Mouse (Mus musculus) granulocyte monocyte progenitor cell, adult 5-6 weeks (primary cell): ENCODE measurements around the gene Neurod2. TPM values are rescaled to one million over a fixed set of nuclear protein-coding genes. Genes with fewer than 3 reads are reported as not detected.

ENCODE experiments used
- ATAC-seq: replicated peaks from 2 replicates; pipeline ENCODE4 v1.8.0; 2016; ENCODE audit warnings: mild to moderate bottlenecking, moderate TSS enrichment, inconsistent platforms; ENCODE audit not compliant: poor library complexity, severe bottlenecking
- total RNA-seq, 2 experiments: library from RNA; stranded (forward) in 1 of 2; stranded (reverse) in 1 of 2; fragments of 200-712, 200-1000 nt in 1 of 2; fragments of >200 nt in 1 of 2; fragmentation: Nextera tagmentation in 1 of 2; gene quantifications; 2 replicates each; pipeline ENCODE4 v1.2.3; 2014 to 2017

Gene Neurod2
- total RNA-seq (2014; fragmentation: Nextera tagmentation) (not detected in 2 replicates), total RNA-seq (2017) (not detected in 2 replicates)

- ATAC-seq, result no peak
These were observed at the start of gene Neurod2 for GRCm38 (mm10) chr11:98329081-98329959. Neurod2 (minus strand) TSS chr11:98329648.

GRCm38 (mm10) chr11:98377787-98378186, 48.3 kb upstream of the Neurod2 start:
- ATAC-seq, result no peak

DNA sequence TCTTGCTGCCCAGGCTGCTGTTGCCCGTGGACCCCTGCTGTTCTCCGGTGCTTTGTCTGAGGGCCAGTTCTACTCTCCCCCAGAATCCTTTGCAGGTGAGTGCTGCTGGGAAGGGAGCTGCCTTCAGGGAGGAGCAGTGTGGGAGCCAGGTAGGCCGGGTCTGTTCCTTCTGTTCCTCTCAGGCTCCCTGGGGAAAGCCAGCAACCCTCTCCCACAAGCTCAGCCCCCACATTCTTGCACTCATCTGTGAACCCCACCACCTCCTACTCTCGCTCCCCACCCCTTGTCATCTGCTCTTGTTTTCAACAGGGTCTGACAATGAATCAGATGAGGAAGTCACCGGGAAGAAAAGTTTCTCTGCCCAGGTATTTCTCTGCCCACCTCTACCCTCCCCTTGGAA, 47.3 kb upstream of the Neurod2 start:
- no peak for ATAC-seq

DNA sequence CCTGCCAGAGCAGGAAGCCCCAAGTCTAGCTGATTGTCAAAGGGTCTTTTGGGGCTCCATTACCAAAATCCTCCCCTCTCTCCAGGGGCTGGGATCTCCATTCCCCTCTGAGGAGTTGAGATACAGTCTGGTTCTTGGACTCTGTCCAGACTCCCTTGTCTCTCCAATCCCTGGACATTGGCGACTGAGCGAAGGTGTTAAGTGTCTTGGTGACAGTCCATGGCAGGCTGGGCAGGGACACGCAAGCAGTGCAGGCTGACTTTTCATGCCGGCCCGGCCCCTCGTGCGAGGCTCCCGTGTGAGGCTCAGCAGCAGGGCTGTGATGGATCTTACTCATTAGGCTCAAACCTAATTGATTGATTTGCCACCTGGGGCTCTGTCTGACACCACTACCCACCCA, 44.8 kb upstream of the Neurod2 start:
- no peak for ATAC-seq

GRCm38 (mm10) chr11:98373244-98373643, 43.8 kb upstream of the Neurod2 start:
- ATAC-seq, result no peak

DNA sequence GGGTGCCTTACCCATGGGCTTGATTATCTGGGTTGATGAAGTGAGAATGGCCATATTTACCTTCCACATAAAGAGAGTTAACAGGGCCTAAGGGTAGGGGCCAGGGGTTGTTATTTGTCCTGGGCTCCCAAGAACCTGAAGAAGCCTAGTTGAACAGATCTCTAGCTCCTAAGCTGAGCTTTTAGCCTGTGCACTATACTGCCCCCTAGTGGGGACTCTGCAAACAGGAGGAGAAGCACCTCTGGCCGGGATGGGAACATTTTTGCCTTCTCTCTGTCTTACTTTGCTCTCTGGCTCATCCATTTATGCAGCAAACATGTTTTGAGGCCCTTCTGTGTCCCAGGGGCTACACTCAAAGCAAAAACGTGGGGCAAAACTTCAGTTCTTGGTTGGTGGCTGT, 43.0 kb upstream of the Neurod2 start:
- peak; percentile 48 for ATAC-seq

GRCm38 (mm10) chr11:98371556-98372240, 42.2 kb upstream of the Neurod2 start:
- ATAC-seq, result no peak

DNA sequence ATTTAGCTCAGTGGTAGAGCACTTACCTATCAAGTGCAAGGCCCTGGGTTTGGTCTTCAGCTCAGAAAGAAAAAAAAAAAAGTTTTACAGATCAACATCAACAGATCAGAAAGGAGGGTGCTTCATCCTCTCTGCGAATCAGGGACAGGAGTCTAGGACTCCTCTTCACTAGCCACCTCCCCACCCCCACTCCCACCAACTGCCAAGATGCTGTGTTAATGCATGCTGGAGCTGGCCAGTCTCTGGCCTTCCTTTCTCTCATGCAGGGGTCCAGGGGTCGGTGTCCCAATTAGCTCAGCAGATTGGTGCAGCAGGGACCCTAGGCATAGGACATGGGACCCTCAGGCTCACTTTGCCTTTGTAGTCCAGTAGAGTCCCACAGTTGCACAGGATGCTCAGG, 41.1 kb upstream of the Neurod2 start:
- no peak for ATAC-seq

DNA sequence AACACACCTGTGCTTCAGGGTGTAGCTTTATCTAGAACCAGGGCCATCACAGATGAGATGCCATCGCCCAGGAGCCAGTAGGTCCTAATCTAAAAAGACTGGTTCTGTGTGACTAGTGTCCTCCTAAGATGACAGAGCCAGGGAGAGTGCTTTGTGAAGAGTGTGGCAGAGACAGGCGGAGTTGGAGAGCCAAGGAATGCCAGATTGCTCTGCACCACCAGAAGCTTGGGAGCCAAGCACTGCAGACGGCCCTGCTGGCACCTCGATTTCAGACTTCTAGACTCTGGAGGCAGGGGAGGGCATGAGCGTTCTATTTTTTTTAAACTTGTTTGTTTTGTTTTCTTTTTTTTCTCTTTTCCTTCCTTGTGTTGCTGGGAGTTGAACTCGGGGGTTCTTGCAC, 39.9 kb upstream of the Neurod2 start:
- ATAC-seq, result no peak

GRCm38 (mm10) chr11:98367863-98368186, 38.4 kb upstream of the Neurod2 start:
- ATAC-seq, result no peak

DNA sequence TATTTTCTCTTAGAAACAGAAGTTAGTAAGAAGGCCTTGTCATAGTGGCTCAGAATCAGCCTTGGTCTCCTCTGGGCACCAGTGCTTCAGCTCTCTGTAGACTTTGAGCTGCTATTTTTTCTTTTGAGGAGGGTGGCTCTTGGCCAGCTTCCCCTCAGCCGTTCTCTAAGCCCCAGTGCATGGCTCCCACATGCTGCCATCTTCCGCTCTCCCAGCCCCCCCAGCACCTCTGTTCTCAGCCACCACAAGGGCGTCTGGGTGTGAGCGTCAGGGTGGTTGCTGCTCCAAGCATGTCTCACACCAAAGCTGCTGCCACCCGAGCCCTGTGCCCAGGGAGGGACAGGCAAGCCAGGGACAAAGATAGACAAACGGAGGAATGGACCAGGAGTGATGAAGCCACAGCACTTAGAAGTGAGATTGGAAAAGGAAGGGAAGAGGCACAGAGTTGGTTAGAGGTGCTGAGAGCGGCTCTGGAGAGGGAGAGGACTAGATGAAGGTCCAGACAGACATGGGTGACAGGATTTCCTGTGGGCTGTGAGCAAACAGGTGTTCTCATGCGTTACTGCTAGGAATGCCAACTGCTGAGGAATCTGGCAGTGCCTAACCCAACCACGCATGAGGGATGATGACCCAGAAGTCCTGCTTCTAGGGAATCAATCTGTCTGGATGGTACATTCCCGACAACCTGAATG, 37.9 kb upstream of the Neurod2 start:
- ATAC-seq, result no peak

DNA sequence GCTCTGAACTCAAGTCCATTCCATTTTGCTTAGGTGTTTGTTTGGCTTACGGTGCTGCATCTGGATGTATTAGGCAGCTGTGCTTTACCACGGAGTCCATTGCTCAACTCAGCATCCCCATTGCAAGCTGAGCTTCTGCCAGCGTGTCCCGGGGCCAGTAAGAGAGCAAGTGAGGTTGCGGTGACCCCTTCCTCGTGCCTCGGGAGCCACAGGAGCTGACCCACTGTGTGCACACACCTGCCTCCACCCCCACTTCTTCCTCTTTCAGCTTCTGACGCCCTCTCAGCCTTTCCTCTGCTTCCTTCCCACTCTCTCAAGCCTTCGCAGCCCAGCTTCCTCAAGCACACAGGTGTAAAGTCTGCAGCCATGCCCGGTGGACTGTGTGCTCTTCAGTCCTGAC, 36.8 kb upstream of the Neurod2 start:
- peak; percentile 75 for ATAC-seq

DNA sequence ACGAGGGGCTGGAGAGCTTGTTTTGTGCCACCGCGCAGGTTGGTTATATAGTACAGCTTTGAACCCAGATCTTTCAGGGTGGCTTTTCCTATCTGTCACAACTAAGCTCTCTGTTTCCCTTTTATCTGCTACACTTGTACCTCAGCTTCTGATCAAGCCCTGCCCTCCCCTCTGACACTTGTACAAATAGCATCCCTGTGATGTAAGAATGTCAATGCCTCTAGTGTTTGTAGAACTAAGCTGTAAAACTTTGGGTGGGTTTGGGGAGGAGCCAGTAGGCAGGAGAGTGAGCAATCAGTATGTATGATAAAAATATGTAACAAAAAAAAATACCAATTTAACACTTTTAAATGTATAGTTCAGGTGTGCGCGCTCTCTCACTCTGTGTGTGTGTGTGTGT, 35.0 kb upstream of the Neurod2 start:
- ATAC-seq, result no peak

GRCm38 (mm10) chr11:98363817-98364216, 34.4 kb upstream of the Neurod2 start:
- no peak for ATAC-seq

- peak; percentile 77 for ATAC-seq
These were observed 31.5 kb upstream of the Neurod2 start for GRCm38 (mm10) chr11:98360866-98361521.

DNA sequence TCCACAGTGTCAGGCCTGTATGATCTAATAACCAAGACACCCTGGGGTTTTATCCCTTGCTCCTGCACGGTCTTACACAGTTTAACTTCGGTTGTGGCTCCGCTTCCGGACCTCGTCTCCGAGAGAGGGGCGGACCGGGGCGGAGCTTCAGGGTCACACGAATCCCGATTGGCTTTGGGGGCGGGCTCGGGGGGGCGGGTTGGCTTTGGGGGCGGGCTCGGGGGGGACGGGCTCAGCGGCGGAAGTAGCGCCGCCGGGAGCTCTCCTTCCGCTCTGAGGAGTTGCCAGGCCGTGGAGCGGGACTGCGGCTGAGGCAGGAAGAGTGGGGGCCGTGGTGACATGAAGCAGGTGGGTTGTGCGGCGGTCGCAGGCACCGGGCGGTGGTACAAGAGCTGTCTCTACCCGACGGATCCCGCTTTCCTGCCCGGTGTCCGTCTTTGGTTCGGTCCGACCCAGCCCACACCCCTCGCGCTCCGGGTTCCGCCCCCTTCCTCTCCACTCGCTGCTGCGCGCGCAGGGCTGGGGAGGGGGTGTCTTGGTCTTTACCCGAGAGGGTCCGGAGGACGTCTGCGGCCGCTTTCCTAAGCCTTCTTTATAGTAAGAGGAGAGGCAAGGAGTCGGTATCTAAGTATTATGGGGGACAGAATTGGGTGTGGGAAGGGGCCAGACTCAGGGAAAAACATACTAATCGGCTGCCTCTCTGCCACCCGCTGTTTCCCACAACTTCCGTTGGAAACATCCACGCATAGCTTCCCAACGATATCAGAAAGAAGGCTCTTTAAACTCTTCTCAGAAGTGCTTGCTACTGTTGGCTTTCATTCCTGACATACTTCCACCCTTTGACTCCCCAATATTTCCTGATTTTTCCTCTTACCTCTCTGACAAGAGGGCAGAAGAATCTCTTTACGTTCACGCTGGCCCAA, 29.0 kb upstream of the Neurod2 start, which contains the start of gene Stard3:
TSS of gene Stard3 (plus strand) at position 208 of the 923 bp plus-strand sequence.
- ATAC-seq, result peak; percentile 61

DNA sequence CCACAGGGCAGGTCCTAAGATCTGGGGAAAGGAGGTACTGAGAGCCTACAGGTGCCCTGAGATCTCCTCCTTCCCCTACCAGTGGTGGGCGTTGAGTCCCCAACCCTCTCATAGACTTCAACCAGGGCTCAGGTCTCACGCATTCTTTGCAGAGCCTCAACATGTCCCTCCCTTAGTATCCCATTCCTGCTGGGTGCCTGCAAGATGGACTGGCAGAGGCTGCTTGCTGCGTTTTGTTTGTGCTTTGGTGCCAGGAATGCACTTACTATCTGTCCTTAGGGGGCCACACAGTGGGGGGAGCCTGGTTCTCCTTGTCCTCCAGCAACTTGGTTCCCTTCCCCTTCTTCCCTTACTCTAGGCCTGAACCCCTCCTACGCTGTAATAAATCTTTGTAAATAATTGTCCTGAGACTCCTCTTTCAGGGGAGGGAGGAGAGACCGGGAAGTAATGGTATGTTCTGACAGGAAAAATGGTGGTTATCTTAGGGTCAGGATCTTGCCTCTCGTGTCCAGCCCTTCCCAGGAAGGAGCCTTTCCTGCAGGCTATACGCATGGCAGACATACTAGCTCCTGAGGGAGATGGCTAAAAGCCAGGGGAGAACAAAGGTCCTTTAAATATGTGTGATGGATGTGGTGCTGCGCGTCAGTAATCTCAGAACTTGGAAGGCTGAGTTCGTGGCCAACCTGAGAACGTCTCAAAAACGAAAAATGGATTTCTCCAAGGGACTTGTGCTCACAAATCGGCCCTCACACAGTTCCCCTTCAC, 28.1 kb upstream of the Neurod2 start:
- ATAC-seq, result no peak

DNA sequence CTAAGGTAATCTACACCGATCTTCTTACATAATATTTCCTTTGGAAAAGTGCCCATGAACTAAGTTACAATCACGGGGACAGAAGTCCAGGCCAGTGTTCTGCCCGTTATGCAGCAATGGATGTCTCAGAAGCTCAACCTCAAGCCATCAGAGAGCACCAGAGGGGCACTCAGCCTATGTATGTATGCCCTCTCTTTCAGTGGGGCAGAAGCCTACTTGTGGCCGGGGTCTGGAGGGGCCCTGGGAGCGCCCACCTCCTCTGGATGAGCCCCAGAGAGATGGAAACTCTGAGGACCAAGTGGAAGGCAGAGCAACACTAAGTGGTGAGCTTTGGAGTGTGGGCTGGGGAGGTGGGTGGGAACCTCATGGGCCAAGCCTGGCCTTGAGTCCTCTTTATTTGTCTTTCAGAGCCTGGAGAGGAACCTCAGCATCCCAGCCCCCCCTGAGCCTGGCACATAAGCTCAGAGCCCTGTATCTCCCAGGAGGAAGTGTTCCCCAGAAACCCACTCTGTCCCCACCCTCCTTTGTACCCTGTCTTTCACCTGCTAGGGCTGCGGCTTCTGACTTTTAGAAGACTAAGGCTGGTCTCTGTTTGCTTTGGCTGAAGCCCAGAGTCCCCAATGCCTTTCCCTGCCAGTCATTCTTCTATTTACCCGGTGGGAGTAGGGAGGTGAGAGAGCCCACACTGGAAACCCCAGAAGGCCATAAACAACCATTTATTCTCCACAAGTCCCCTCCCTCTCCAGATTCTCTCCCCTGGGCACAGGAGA, 27.4 kb upstream of the Neurod2 start:
- ATAC-seq, result no peak
